Mouse (Mus musculus) lung, adult 2 months (tissue): ENCODE data around the gene Slc26a8.

Experiments
- CTCF ChIP-seq: fragments of 200-500 bp; IDR thresholded peaks from 2 replicates; pipeline ENCODE4 v1.5.1; 2011; ENCODE audit warnings: mild to moderate bottlenecking, low read length, control low read depth; ENCODE audit not compliant: insufficient read depth
- POLR2A ChIP-seq: fragments of 200-500 bp; IDR thresholded peaks from 2 replicates; pipeline ENCODE4 v1.6.1; 2011; ENCODE audit warnings: low read depth, mild to moderate bottlenecking, control low read depth, low read length, borderline replicate concordance; ENCODE audit errors: extremely low read depth

DNA sequence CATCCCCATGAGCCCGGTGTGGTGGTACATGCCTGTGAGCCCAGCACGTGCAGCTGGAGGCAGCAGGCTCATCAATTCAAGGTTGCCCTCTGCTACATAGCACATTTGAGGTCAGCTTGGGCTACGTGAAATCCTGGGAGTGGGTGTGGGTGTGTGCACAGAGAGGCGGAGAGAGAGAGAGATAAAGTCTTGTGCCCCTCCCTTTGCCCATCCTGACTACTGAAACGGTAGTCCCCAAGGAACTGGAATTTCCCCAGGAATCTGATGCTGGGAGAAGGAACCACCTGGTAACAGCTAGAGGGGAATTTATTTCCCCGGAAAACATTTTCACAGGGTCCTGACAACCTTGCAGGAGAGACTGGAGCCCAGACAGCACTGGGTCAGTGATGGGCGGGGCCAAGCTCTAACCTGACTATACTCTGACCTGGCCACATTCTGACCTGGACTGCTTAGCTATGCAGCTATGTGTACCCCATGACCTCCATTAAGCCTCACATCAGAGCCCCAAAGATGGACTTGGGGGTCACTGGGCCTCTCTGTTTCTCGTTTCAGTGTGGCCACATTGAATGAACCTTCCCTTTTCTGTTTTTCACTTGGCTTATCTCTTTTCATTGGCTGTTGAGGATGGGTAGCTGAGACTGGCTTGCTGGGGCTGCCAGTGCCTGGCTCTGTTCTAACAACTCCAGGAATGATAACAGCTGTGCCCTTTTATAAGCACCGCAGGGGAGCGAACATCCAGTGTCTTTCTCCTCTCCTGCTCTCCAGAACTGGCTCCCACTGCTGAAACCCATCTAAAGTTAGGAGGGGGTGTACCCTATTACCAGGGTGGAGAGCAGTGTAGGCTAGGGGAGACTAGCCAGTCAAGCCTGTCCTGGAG is 61.5 kb downstream of the Slc26a8 start:
- TF ChIP-seq CTCF (no peak), POLR2A (no peak)
